Mouse (Mus musculus): ENCODE data around the gene Desi1.

Gene Desi1

GRCm38 (mm10) chr15:81964980-81965545, 68.6 kb downstream of the Desi1 start:
- DNase-seq, result no peak

- no peak for DNase-seq
Measured at GRCm38 (mm10) chr15:81964262-81964661, 69.4 kb downstream of the Desi1 start.

GRCm38 (mm10) chr15:81961078-81961451, 72.6 kb downstream of the Desi1 start:
- no peak for DNase-seq

DNA sequence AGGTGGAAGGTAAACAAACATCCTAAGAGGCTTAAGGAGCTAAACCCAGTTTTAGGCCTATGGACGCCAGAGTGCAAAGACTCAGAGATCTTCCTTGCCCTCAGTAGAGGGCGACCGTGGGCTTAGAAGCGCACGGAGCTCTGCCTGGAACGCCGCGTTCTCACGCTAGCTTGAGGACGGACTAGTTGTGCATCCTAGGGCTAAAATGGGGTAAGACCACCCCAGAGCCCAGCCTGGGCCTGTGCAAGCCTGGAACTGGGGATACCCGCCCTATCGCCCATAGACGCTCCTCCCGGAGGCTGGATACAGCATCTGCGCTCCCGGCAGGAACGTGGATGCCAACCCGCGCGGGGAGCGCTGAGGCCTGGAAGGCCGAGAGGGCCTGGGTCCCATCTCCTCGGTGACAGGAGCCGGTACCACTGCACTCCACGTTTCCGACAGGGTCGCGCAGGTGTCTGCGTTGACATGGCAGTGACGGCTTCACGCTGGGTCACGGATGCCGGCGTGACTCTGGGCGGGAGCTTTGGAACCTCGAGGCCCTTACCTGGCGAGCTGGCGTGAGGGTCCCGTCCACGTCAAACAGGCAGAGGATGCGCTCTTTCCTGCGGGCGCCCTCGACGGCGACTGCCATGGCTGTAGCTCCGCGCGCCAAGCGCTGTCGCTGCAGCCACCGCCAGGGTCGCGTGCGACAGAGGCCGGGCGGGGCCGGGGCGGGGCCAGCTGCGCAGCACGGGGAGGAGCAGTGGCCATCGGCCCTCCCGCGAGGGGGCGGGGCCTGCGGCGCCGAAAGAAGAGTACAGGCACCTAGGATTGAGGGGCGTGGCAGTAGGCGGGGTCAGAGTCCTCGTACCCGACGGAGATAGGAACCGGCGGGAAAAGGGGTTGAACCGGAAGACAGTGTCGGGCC, 73.2 kb downstream of the Desi1 start, which contains the start of gene Pmm1:
Pmm1 (minus strand) TSS at position 760 of the 907 bp plus-strand sequence.
- DNase-seq, result peak; percentile 99

GRCm38 (mm10) chr15:81958906-81959305, 74.8 kb downstream of the Desi1 start:
- no peak for DNase-seq

DNA sequence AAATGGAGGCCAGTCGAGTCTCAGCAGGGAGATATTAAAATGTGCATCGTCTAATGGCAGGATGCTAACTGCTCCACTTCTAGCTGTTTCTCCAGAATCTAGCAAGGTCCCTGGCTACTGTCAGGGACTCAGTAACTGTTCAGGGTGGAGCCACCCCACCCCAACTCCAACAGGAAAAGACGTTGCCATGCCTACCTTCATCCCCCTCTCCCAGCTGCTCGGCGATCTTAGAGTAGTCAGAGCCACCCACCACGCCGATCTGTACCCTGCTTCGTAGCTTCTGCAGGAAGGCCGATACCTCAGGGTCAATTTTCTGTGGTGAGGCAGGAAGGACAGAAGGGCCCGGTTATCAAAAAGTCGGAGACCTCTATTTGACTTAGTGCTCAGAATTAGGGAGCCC, 76.1 kb downstream of the Desi1 start:
- no peak for DNase-seq

DNA sequence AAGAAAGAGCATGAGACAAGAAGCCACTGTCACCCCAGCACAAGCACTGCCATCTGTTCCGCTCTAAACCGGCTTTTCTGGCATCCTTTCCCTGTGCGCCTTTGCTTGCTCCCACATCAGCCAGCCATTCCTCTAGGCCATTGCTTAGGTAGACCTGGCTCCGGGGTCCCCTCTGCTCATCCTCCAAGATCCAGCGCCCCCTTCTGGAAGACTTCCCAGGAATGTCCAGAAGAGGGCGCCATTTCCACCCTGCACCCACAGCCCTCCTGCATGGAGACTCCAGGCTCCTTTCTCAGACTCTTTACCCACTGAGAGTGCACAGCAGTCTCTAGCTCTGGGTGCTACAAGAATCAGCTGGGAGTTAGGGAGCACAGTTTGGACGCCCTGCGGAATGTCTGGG, 77.2 kb downstream of the Desi1 start:
- DNase-seq, result peak; percentile 54

DNA sequence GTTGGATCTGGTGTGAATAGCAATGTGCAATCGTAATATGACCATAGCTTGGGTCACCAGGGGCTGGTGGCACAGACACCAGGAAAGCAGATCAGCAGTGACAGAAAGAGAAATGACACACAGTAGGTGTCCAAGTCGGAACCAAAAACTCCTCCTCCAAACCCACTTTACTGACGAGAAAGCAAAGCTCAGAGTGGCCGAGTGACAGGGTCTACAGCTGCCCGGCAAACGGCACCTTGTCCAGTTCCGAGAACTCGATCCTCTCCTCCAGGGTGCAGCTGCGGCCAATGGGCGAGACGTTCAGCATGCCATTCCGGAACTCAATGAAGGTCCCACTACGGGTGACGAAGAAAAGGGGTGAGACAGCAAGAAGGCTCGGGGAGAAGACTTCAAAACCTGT, 78.2 kb downstream of the Desi1 start:
- DNase-seq, result no peak

DNA sequence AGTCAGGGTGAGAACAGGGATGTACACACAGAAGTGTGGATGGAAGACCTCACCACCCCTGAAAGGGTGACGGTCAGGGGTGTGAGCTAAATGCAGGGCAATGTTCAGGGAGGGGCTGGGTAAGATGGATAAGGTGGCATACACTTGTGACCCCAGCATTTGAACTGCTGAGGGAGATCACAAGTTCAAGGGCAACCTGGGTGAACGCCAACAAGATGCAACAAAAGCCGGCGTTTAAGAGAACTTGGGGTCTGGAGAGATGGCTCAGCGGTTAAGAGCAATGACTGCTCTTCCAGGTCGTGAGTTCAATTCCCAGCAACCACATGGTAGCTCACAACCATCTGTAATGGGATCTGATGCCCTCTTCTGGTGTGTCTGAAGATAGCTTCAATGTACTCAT, 78.9 kb downstream of the Desi1 start:
- no peak for DNase-seq

DNA sequence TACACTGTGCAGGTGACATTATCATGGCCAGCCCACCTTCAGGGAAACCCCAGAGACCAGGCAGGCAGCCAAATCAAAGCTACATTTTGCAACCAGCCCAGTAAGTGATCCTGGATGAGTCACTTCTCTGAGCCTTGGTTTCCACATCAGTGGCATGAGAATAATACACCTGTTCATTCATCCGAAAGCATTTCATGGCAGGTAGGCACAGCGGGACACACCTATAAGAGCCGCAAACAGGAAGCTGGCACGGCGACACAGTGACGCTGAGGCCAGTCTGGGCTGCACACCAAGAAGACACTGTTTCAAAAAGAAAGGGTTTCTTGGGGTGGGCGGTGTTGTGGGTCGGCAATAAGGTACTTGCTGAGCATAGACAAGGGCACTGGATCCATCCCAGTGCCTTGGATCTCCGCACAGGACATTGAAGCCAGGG, 79.5 kb downstream of the Desi1 start:
- no peak for DNase-seq

DNA sequence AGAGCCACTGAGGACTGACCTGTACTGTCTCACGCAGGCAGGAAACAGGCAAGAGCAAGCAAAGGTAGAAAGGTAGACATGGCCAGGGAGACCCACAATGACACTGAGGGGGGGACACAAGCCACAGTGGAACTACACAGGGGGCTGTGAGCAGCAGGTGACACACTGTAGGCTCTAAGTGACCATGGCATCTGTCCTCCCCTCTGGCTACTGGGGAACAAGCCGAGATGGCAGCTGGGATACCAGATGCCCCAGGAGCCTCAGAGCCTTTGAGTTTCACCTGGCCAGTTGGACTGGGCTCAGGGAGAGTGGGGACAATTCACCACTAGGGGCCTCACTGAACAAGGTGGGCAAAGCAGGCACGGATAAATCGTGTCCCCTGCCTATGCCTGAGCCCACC, 81.4 kb downstream of the Desi1 start:
- no peak for DNase-seq

- DNase-seq, result no peak
Measured at GRCm38 (mm10) chr15:81951159-81951558, 82.5 kb downstream of the Desi1 start.

DNA sequence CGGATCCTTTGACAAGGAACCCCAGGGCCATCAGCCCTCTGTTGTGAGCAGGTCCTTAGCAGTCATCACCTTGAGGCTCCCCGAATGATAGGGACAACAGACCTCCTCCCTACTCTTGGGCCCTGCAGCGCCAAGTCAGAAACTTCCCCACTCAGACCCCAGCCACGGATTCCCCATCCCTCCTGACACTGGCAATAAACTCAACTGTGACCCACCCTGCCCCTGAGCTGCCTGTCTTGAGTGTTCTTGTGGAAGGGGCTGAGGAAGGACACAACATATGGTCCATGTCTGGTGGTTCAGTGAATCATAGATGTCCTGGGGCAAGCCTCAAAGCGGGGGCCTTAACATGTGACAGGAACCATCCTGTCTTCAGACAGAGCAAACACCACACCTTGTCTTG, 82.9 kb downstream of the Desi1 start:
- DNase-seq, result no peak

DNA sequence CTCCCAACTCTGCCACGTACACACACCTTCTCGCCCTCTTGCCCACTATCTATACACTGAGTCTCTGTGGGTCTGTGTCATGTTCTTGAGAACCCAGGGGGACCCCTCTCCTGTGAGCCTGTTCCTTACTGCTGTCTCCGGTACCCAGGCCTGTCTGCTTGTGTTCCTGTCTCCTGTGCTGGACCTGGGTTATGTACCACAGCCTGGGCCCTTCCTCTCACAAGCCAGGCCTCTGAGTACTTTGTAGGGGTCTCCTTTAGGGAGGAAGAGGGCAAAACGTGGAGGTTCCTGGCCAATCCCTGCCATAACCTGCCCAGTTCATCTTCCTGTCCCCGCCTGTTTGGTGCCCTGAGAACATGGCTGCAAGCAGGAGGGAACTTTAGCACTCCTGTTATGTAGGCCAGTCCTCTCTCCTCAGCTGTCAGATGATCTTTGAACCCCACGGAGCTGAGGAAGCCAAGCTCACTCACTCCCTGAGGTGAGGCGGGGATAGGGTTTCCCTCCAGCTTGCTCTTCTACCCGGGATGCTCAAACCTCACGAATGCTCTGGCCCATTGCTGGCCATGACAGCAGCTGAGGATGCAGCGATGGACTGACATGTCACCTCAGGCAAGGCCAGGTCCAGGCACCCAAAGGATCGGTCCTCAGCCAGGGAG, 84.1 kb downstream of the Desi1 start:
- no peak for DNase-seq

DNA sequence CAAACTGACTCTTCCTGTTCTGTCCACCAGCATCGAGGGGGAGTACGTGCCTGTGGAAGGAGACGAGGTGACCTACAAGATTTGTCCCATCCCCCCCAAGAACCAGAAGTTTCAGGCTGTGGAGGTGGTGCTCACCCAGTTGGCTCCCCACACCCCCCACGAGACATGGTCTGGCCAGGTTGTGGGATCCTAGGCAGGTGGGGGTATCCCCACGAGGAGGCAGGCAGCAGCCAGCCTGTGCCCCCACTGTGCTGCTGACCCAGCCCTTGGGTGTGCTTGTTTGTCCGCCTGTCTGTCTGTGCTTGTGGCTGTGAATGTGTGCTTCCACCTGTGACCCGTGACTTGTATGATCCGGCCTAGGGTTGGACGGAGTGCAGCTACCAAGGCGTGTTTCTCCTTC, 84.6 kb downstream of the Desi1 start:
- no peak for DNase-seq

- peak; percentile 83 for DNase-seq
Measured at GRCm38 (mm10) chr15:81943176-81943749, 90.4 kb downstream of the Desi1 start.
